Mouse (Mus musculus) lung, postnatal 0 days (tissue): ENCODE measurements around the gene Cdh4.

Experiments
- CTCF ChIP-seq: IDR thresholded peaks from 2 replicates; pipeline ENCODE4 v1.5.1; 2016; ENCODE audit warnings: antibody characterized with exemption, mild to moderate bottlenecking
- EP300 ChIP-seq: IDR thresholded peaks from 2 replicates; pipeline ENCODE4 v1.6.1; 2016; ENCODE audit warnings: antibody characterized with exemption, mild to moderate bottlenecking, control low read depth

- TF ChIP-seq CTCF (no peak), EP300 (no peak)
Observed at GRCm38 (mm10) chr2:179721534-179722516, 279.6 kb downstream of the Cdh4 start.
